Mouse (Mus musculus): ENCODE results near the gene Elf1. TPM values are rescaled to one million over a fixed set of nuclear protein-coding genes. Genes with fewer than 3 reads are reported as not detected.
A peak's percentile ranks its signal among the peaks of the same experiment; 100 is the strongest.

Elf1 gene
- polyA plus RNA-seq, 1 experiment from 2014 or later = 5.8 TPM

DNA sequence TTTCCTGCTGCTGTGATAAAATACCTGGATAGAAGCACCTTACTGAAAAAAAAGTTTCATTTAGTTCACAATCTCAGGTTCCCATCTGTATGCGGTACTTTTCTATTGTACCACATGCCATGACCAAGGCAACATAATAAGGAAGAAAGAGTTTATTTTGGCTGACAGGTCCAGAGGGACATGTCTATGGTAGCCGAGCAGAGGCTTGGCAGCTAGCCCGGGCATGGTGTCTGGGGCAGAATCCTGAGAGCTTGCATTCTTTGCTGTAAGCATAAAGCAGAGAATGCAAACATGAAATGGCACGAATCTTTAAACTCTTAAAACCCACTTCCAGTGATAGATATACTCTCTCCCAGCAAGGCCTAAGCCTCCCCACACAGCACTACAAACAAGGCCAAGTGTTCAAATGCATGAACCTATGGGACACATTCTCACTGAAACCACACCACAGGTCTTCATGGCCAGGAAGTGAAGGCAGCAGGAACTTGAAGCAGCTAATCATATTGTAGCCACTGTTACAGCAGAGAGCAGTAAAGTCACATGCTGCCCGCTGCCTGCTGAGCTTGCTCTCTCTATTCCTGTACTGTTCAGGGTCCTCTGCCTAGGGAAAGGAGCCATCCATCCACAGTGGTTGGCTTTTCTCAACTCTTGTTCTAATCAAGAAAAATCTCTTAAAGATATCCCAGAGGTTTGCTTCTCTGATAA lies 22.5 kb downstream of the Elf1 start:
- H3K27ac ChIP-seq = no peak overlapping the region
- 94% methylated on average over 5 of the region's 5 CpGs for WGBS

DNA sequence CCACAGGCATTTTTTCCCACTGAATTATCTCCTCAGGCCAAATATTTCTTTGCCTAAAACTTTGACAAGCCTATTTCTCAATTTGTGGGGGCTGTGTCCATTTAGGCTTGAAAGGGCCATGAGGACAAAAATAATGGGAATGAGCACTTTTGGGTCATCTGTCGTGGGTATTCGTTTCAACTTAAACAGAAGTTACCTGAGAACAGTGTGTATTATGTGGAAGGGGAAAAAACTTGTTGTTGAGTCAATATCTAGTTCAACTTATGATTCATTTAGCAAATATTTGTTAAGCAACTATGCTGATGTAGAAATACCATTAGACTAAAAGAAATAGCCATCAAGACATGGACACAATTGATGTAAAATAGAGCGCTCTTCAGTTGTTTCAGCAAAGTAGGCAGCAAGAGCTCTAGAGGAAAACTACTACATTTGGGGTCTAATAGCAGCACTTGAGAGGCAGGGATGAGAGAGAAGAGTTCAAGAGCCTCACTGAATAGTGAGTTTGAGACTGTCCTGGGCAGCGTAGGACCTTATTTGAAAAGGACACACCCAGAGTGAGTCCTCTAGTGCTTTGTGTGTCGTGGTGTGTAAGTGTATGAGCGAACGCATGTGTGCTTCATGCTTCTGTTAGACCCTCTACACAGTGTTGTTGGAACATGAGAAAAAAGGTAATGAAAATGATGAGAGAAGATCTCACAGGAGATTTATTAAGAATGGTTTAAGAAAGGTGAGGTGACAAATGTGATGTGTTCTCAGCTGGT lies 23.4 kb downstream of the Elf1 start:
- H3K4me3 ChIP-seq = no peak overlapping the region
- H3K27me3 ChIP-seq (ENCODE audit: low read depth, poor library complexity, severe bottlenecking) = no peaks in the 10 kb centered on the region
- peaks cover 13% of the 10 kb centered on the region for H3K4me1 ChIP-seq
- H3K27ac ChIP-seq = no peak overlapping the region
- H3K9me3 ChIP-seq (replicated peaks) = no peaks in the 10 kb centered on the region
- DNase-seq (ENCODE audit: low spot score) = no peak
- WGBS = 93% methylated on average over 7 of the region's 7 CpGs
- H3K36me3 ChIP-seq = no peaks in the 10 kb centered on the region

More for the DNA sequence above, 22.5 kb downstream of the Elf1 start:
- H3K27me3 ChIP-seq (ENCODE audit: low read depth, poor library complexity, severe bottlenecking) = no peaks in the 10 kb centered on the region
- no peaks in the 10 kb centered on the region for H3K36me3 ChIP-seq
- H3K4me1 ChIP-seq = peaks cover 8% of the 10 kb centered on the region; the same call in 1 of the 2 replicates
- no peak overlapping the region for H3K4me3 ChIP-seq
- H3K9me3 ChIP-seq (replicated peaks) = no peaks in the 10 kb centered on the region
- no peak for DNase-seq (ENCODE audit: low spot score)

DNA sequence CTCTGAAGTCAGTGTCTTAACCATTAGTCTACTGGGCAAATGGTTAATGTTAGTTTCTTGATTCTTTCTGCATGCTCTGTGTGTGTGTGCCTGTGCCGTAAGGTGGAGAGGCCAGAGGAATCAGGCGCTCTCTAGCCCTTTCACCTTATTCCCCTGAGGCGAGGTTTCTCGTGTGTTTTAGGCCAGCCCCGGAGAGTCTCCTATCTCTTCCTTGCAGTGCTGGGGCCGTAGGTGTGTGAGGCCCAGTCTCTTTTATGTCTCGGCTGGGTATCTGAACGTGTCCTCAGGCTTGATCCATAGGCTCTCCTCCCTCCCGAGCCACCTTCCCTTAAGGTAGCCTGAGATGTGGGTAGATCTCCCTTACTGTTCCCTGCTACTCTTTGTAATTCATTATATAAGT lies 25.2 kb downstream of the Elf1 start:
- 65% methylated on average over 9 of the region's 9 CpGs for WGBS

DNA sequence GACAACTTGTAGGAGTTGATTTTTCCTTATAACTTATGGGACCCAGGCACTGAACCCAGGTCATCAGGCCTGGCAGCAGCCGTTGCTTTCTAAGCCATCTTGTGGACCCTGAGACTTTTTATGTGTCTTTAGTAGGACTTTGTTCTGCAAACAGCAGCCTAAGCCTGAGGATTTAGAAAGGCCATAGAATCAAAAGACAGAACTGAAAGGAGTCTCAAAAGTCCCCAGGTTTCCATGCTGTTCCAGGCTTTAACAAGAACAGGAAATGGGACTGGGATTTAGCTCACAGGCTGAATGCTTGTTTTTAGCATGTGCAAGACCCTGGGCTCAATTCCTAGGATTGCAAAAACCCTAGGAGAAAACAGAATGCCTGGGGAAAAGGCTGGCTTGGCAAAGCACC lies 26.9 kb downstream of the Elf1 start:
- Histone ChIP-seq H3K9me3 (replicated peaks) (no peaks in the 10 kb centered on the region), H3K36me3 (no peaks in the 10 kb centered on the region), H3K27ac (peak overlapping the region; percentile 15; the same call in 1 of the 2 replicates), H3K27me3 (ENCODE audit: low read depth, poor library complexity, severe bottlenecking) (no peaks in the 10 kb centered on the region), H3K4me1 (peaks cover 23% of the 10 kb centered on the region), H3K4me3 (no peak overlapping the region)
- 97% methylated on average over 1 of the region's 1 CpGs for WGBS
- DNase-seq (ENCODE audit: low spot score) = no peak

More for the DNA sequence above, 25.2 kb downstream of the Elf1 start:
- Histone ChIP-seq H3K27me3 (ENCODE audit: low read depth, poor library complexity, severe bottlenecking) (no peaks in the 10 kb centered on the region), H3K9me3 (replicated peaks) (no peaks in the 10 kb centered on the region), H3K36me3 (no peaks in the 10 kb centered on the region), H3K4me1 (peaks cover 22% of the 10 kb centered on the region), H3K27ac (no peak overlapping the region), H3K4me3 (no peak overlapping the region)
- DNase-seq (ENCODE audit: low spot score) = no peak

DNA sequence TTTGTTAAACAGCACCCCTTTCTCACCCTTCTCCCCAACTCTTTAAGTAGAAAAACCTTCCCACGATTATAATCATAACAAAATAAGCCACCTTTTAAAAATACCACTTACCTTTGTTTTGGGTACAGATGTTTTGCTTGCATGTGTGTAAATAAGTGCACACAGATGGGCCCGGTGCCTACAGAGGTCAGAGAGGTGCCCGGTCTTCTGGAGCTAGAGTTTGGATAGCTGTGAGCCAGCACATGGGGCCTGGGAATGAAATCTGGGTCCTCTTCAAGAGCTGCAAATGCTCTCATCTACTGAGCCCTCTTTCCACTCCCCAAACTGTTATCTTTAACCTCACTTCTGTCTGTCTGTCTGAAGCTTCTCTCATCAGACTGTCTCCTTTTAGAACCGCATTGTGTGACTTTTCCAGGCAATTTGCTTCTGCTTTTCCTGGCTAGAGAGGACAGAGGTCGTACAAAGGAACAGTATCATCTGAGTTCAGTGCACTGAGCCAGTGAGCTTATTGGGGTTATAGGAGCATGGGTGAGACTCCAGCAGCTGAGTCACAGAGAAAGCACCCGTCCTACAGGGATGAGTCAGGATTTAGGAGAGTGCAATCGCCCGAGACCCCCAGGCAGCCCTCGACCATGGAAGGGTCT lies 27.8 kb downstream of the Elf1 start:
- Histone ChIP-seq H3K4me1 (peaks cover 23% of the 10 kb centered on the region), H3K27ac (0 out of 2 replicates have a peak overlapping the region, but pooled peaks have one; percentile 51), H3K27me3 (ENCODE audit: low read depth, poor library complexity, severe bottlenecking) (no peaks in the 10 kb centered on the region), H3K4me3 (no peak overlapping the region), H3K36me3 (no peaks in the 10 kb centered on the region), H3K9me3 (replicated peaks) (no peaks in the 10 kb centered on the region)
- WGBS = 88% methylated on average over 9 of the region's 9 CpGs
- DNase-seq (ENCODE audit: low spot score) = no peak

DNA sequence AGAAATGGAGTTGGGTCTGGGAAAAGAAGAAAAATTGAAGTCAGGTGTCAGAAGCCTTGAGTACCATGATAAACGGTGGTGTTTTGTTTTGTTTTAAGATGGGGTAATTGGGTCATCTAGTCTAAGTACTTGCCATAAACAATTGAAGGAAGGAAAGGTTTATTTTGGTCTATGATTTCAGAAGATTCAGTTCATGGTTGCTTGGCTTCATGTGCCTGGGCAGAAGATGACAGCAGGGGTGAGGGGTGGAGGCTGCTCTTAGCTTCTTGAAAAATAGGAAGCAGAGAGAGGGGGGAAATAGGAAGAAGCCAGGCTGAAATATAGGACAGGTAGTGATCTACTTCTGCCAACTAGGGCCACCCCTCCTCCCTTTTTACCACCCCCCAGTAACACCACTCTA lies 30.5 kb downstream of the Elf1 start:
- H3K9me3 ChIP-seq (replicated peaks) = no peaks in the 10 kb centered on the region
- DNase-seq (ENCODE audit: low spot score) = no peak
- H3K36me3 ChIP-seq = no peaks in the 10 kb centered on the region
- peaks cover 23% of the 10 kb centered on the region for H3K4me1 ChIP-seq
- H3K27me3 ChIP-seq (ENCODE audit: low read depth, poor library complexity, severe bottlenecking) = no peaks in the 10 kb centered on the region
- H3K27ac ChIP-seq = 0 out of 2 replicates have a peak overlapping the region, but pooled peaks have one; percentile 54
- WGBS = 81% methylated on average over 1 of the region's 1 CpGs
- H3K4me3 ChIP-seq = no peak overlapping the region

DNA sequence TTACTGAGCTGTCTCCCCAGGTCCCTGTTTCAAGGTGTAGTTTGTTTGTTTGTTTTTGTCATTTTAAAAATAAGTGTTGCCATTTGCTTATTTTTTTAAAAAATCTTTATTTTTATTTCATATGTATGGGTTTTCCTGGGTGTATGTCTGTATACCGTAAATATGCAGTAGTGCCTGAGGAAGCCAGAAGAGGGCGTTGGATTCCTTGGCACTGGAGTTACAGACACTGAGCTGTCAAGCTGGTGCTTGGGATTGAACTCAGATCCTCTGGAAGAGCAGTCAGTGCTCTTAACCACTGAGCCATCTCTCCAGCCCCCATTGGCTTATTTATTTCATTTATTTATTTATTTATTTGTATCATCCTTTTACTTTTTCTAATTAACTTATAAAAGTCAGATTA lies 33.0 kb downstream of the Elf1 start:
- no peak overlapping the region for H3K27ac ChIP-seq
- no peak overlapping the region for H3K4me3 ChIP-seq
- peaks cover 11% of the 10 kb centered on the region for H3K4me1 ChIP-seq
- no peaks in the 10 kb centered on the region for H3K27me3 ChIP-seq (ENCODE audit: low read depth, poor library complexity, severe bottlenecking)
- DNase-seq (ENCODE audit: low spot score) = no peak
- H3K36me3 ChIP-seq = no peaks in the 10 kb centered on the region
- 78% methylated on average over 2 of the region's 2 CpGs for WGBS
- no peaks in the 10 kb centered on the region for H3K9me3 ChIP-seq (replicated peaks)

DNA sequence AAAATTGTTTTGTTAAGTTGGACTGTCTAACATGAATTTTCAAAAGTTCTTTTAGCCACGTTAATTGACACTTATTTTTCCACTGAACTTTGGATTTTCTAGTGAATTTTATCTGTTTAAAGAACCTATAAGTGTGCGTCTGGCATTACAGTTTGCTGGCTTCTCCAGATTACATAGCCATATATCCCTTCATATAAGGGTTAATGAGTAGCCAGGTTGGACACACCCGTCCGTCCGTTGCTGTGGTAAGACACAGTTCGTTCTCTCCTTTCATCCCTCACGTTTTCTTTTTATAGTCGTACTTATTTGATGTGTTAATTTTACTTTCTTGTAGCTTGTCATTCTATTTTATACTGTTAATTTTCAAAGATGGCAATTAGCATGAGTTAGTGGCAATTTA lies 34.1 kb downstream of the Elf1 start:
- H3K4me3 ChIP-seq = no peak overlapping the region
- no peaks in the 10 kb centered on the region for H3K27me3 ChIP-seq (ENCODE audit: low read depth, poor library complexity, severe bottlenecking)
- WGBS = 91% methylated on average over 8 of the region's 8 CpGs
- H3K36me3 ChIP-seq = no peaks in the 10 kb centered on the region
- H3K27ac ChIP-seq = no peak overlapping the region
- no peak for DNase-seq (ENCODE audit: low spot score)
- no peaks in the 10 kb centered on the region for H3K9me3 ChIP-seq (replicated peaks)
- peaks cover 10% of the 10 kb centered on the region for H3K4me1 ChIP-seq

DNA sequence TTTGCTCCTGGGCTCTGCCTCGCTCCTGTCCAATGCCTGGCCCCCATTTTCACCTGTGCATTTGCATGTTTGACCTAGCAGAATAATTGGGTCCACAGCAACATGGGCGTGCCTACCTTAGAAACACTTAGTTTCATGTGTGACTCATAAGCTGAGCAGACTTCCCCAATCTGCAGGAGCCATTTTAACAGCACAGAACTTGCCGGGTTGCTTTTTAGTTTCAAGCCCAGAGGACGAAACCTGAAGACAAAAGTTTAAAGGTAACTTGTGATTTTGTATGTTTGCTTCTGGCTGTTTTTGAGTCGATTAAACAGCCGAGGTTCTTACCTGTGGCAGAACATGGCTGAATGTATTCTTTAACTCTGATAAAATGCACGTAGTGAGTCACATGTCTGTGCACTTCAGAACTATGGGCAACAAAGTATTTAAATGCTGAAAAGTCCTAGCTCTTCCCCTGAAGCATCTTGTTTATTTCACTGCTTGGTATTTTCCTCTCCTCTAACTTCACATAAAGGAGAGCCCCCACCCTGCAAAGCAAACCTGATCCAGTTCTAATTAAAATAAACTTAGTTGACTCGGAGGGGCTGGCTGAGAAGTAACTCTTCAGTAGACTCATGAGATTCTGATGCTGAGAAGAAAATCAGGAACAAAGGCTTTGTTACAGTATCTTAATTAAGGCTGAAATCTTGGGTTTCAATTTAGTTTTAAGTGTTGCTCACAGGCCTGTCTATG lies 34.7 kb downstream of the Elf1 start:
- DNase-seq (ENCODE audit: low spot score) = no peak
- no peaks in the 10 kb centered on the region for H3K27me3 ChIP-seq (ENCODE audit: low read depth, poor library complexity, severe bottlenecking)
- H3K27ac ChIP-seq = no peak overlapping the region
- no peaks in the 10 kb centered on the region for H3K36me3 ChIP-seq
- 82% methylated on average over 8 of the region's 8 CpGs for WGBS
- no peaks in the 10 kb centered on the region for H3K9me3 ChIP-seq (replicated peaks)
- H3K4me3 ChIP-seq = no peak overlapping the region
- H3K4me1 ChIP-seq = peaks cover 6% of the 10 kb centered on the region

DNA sequence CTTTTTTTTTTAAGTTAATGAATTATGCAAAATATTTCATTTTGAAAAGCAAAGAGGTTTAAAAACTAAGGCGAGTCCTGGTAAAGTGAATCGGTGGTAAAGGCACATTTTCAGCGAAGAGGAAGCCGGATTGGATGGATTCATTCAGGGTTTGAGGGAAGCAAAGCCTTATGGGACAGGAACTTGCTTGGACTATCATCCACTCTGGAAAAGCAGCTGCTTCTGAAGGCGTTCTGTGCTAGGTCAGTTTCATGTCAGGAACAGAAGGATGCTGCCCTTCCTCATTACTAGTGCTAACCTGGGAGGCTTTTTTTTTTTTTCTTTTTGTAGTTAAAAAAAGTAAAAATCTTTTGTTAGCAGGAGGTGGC lies 35.2 kb downstream of the Elf1 start:
- no peak for DNase-seq (ENCODE audit: low spot score)
- Histone ChIP-seq H3K36me3 (no peaks in the 10 kb centered on the region), H3K4me3 (no peak overlapping the region), H3K9me3 (replicated peaks) (no peaks in the 10 kb centered on the region), H3K27me3 (ENCODE audit: low read depth, poor library complexity, severe bottlenecking) (no peaks in the 10 kb centered on the region), H3K4me1 (peaks cover under 1% of the 10 kb centered on the region), H3K27ac (no peak overlapping the region)
- WGBS = 90% methylated on average over 5 of the region's 5 CpGs

DNA sequence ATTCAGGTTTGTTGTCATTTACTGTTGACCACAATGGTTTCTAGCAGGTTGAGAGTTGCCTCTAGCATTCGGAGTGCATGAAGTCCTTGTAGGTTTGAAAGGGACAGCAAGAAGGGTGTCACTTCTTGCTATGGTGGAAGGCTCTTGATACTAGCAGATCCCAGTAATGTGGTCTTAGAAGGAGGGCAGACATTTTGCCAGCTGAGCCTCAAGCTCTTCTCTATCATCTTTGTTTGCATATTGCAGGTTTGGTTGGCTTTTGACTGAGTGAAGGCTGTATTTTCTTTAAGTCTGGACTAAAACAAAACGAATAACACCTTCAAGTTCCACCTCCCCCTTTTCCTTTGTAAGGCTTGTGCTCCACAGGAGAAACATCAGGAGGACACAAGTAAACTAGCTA lies 35.8 kb downstream of the Elf1 start:
- no peaks in the 10 kb centered on the region for H3K36me3 ChIP-seq
- WGBS = 84% methylated on average over 2 of the region's 2 CpGs
- H3K27me3 ChIP-seq (ENCODE audit: low read depth, poor library complexity, severe bottlenecking) = no peaks in the 10 kb centered on the region
- no peaks in the 10 kb centered on the region for H3K9me3 ChIP-seq (replicated peaks)
- no peak for DNase-seq (ENCODE audit: low spot score)
- no peak overlapping the region for H3K4me3 ChIP-seq
- H3K27ac ChIP-seq = no peak overlapping the region
- H3K4me1 ChIP-seq = no peaks in the 10 kb centered on the region; the same call in 1 of the 2 replicates

DNA sequence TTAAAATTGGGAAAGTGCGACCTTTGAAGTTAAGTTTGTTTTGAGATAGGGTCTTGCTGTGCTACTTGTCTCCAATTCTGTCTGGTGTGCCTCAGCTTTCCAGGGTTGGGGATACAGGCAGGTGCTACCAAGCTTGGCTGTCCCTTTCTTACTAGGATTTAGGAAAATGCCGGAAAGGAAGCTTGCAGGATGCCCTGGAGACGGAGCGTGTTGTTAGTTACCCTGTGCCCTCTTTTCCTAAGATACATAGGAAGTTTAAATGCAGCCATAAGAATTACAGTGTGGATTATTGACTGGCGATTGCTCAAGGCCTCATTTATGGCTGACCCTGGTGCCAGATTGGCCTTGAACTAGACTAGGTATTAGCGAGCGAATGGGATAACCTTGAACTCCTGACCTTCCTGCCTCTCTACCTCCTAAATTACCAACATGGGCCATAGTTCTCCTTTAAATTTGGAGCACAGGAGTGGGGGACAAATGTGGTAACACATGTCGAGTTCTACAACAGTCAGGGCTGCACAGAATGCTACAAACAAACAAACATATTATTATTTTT lies 36.3 kb downstream of the Elf1 start:
- DNase-seq (ENCODE audit: low spot score) = no peak

More for the DNA sequence above, 36.3 kb downstream of the Elf1 start:
- Histone ChIP-seq H3K9me3 (replicated peaks) (no peaks in the 10 kb centered on the region), H3K4me1 (no peaks in the 10 kb centered on the region; the same call in 1 of the 2 replicates), H3K27ac (no peak overlapping the region), H3K4me3 (no peak overlapping the region), H3K27me3 (ENCODE audit: low read depth, poor library complexity, severe bottlenecking) (no peaks in the 10 kb centered on the region), H3K36me3 (no peaks in the 10 kb centered on the region)
- WGBS = 88% methylated on average over 8 of the region's 8 CpGs
